Mouse (Mus musculus) thymus, adult 18-20 months (tissue): ENCODE data around the gene Plppr1.

Source experiments
- DNase-seq, 2 experiments: peaks; one replicate each; pipeline ENCODE4 v3.0.0; 2022; ENCODE audit warnings: mixed read lengths in 2 of 2

Gene Plppr1

DNA sequence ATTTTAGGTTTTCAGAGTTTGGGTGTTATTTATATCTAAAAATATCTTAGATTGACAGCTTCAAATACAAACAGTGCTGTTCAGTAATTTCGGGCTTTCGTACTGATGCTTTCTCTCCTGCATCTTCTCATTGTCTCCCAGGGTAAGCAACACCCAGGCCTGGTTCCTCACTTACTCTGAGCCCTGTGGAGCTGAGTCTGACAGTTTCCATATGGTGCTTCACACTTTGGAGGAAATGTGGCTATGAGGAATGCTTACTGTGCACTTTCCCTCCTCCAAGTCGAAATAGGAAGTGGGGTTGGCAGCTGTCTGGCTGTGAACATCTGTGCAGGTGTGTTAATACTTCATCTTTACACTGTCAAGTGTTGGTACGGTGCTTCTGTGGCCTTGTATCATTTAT lies 85.7 kb downstream of the Plppr1 start:
- no peak for DNase-seq

DNA sequence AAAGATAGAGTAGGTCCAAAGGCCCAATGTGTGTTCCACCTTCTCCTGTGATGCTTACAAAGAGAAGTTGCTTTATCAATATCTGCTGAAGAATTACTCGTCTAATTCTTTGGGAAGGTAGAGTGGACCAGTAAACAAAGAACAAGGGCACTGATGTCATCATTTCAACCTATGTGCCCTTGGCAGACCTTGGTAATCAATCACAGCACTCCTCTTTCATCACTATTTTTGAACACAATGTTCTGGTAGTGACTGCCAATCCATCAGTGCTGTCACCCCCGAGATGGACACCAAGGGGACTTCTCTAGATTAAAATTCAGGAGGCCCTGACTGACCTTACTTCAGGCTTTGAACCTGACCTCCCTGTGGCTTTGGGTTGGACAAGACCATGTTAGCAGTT lies 89.7 kb downstream of the Plppr1 start:
- DNase-seq, result no peak

DNA sequence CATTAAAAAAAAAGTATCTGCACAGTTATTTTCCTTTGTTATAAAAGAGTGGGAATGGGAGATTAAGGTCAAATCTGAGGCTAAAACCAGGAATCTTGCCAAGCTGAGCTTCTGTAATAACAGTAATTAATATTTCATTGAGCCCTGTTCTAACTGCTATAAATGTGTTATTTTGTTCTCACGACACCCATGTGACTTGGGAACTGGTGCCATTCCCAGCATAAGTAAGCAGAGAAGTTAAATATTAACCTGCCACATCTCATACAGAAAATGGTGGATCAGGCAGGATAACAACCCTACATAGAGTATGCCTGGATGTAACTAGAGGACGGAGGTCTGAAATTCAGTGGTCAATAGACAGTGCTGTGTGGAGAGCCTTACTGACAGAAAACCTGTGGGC lies 90.2 kb downstream of the Plppr1 start:
- DNase-seq, result no peak

- DNase-seq, result peak in 1 of 2 experiments; percentile 3
These were observed 94.8 kb downstream of the Plppr1 start for GRCm38 (mm10) chr4:49153849-49154248.

DNA sequence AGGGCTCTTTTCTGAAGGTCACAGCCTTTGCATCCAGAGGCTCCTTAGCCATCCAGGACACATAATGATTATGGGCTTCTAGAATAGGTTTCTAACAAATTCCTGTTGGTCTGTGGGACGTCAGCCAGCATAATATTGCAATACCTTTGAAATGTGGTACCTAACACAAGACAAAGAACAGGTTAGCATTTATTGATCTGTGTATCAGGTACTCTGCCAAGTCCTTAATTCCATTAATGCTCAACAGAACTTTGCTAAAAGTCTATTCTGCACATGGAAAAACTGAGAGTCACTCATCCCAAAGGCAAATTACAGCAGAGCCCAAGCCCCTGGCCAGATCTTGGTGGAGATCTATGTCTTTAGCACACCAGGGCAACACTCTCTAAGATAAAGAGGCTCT lies 97.7 kb downstream of the Plppr1 start:
- no peak for DNase-seq

DNA sequence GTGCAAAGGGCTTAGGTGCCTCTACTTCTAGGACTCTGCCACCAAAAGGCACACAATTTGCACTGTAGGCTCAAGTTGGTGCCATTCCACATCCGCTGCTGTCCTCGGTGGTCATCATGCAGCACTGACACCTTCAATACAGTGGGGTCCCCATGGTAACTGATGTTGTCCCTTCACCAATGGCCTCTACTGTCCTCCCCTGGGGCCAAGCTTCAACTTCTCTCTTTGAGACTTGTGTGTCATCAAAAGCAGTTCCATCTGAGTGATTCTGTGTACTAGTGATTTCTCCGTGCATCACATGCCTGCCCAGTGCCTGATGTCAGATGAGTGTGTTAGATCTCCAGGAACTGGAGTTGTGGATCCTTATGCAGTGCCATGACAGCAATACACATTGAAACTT lies 104.2 kb downstream of the Plppr1 start:
- DNase-seq, result no peak

GRCm38 (mm10) chr4:49166391-49166790 lies 107.3 kb downstream of the Plppr1 start:
- DNase-seq, result no peak

DNA sequence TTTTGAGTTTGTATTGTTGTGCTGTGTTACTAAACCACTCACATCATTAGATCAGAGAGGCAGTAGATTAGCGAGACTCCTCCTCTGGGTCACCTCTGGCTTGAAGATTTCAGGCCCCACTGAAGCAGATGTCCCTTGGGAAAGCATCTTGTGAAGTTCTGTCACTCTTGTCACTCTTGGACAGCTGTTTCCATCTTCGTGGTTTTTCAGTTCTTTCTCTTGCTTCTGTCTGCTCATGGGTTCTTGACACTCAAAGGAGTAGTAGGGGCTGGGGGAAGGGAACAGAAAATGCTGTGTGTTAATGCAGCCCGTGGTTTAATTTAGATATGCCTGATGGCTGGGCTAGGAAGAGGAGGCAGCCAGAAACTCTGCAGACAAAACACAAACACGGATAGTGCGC lies 108.0 kb downstream of the Plppr1 start:
- no peak for DNase-seq

DNA sequence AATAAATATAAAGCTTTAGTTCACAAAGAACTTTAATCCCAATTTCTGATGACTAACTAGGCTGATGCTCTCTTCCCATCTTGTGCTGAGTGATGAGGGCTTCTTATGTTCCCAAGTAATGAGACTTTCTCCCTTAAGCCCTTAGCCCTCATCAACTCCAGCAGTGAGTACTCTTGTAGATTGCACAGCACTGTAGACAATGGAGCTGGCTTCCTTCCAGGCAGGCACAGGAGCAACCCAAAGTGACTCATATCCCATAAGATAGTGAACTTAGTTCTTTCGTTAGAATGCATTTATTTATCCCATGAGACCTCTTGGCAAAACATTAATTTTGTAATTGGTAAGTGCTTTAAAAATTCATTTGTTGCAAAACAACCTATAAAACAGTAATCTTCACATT lies 110.4 kb downstream of the Plppr1 start:
- DNase-seq, result no peak

DNA sequence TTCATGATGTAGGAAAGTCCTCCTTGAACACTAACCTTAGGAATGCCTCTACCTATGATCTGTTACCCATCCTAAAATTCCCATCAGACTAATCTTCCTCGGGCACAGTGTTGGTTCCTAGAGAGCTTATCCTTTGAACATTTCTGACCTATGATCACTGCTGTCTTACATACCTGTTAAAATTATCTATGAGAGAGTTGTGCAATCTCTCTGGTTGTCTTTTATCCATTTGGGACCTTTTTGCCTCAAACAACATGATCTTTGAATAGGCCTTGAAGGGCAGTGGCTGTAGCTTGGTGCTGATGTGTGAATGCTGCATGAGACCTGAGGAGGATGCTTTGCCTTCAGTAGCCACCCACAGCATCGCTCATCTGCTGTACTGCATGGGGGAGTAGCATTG lies 119.0 kb downstream of the Plppr1 start:
- no peak for DNase-seq

DNA sequence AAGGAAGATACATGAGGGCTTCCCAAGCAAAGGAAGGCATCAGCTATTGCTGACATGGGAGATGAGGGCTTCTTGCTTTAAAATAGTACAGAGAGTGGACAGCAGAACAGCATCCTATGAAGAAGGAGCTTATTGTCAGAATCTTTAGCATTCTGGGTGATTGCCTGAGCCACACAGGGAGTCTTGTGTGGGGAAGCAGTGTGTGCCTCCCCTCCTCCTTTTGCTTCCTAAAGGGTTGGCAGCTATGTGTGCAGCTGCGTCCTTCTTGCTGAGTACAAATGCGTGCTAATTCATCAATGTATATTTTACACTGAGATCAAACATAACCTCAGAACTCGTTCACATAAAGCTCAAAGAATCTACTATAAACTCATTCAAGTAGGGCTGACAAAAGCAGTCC lies 119.8 kb downstream of the Plppr1 start:
- no peak for DNase-seq

- no peak for DNase-seq
These were observed 120.6 kb downstream of the Plppr1 start for GRCm38 (mm10) chr4:49179471-49180181.

GRCm38 (mm10) chr4:49189991-49190526 lies 131.0 kb downstream of the Plppr1 start:
- DNase-seq, result no peak

GRCm38 (mm10) chr4:49197125-49197747 lies 138.2 kb downstream of the Plppr1 start:
- no peak for DNase-seq

DNA sequence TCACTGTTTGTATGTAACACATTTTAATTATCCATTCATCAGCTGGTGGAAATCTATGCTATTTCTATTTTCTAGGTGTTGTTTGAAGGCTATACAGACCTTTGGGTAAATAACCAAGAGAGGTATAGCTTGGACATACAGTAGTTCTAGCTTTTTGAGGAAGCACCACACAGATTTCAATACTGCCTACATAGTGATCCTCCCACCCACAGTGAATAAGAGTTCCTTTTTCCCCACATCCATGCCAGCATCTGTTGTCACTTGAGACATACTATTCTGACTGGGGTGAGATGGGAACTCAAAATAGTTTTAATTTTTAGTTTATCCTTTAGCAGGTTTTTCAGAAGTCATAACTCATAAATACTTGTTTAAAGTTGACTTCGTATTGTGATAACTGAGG lies 151.4 kb downstream of the Plppr1 start:
- DNase-seq, result no peak

DNA sequence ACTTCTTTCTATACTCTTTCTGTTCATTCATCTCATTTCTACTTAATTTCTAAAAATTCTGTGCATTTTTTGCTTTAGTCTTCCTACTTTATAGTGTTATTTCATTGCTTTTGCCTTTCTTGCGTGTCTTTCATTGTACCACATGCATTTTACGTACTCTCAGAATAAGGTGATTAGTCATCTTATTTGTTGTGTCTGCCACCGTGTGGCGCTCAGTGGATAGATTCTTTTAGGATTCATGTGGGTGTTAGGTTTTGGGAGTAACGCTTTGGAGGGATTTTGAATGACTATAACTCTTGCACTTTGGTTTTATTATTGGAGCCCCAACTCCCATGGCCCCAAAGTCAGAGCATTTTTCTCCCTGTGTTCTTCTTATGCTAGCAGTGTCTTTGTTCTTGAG lies 152.5 kb downstream of the Plppr1 start:
- DNase-seq, result no peak

- DNase-seq, result no peak
These were observed 153.8 kb downstream of the Plppr1 start for GRCm38 (mm10) chr4:49212616-49213544.

DNA sequence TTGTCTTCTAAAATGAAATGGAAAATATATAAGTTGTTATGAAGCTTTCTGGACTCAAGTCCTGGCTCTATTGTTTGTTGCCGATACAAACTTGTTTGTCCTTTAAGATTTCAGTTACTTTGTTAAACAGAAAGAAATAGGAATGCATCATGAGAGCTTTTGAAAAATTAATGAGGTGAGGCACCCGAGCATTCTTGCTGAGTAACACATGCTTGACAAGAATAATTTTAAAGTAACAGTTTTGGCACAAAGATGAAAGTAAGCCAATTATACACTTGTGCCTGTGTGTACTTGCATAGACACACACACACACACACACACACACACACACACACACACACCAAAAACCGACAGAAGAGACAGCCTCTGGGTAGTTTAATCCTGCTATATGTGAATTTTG lies 155.3 kb downstream of the Plppr1 start:
- no peak for DNase-seq

- DNase-seq, result no peak
These were observed 164.4 kb downstream of the Plppr1 start for GRCm38 (mm10) chr4:49223501-49223900.

- no peak for DNase-seq
These were observed 165.9 kb downstream of the Plppr1 start for GRCm38 (mm10) chr4:49225021-49225420.

DNA sequence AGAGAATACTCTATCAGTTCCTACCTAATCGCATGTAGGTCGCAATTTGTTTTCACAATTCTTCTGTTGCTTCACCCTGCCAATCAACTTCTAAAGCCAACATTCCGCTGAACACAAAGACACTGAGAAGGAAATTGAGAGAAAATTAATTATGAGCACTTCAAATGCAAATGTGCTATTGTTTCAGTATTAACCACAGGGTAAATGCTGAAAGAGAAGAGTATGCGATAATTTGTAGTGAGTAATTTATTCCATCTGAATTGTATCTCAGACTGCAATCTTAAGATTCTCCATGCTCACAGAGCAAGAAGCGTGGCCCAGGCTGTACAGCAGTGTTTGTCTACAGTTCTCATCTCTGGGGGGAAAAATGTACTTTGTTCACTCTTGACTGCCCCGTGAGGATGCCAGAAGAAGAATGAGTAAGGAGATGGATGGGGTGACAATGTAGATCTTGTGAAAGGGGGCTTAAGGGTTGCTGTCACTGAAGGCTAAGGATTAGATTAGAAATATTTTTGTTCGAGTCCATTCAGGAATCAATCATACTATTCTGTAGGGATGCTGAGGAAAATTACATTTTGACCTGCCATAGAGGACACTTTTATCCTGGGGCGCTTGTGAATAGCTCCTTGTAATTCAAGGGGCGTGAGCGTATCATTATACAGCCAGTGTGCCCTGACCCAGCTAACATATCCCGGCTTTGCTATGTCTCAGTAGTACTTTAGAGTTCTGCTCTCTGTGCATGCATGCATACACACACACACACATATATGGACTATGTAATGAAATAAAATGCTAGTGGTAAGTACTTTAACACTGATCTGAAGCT lies 173.3 kb downstream of the Plppr1 start:
- no peak for DNase-seq

GRCm38 (mm10) chr4:49233032-49233406 lies 173.9 kb downstream of the Plppr1 start:
- no peak for DNase-seq

GRCm38 (mm10) chr4:49238111-49238510 lies 179.0 kb downstream of the Plppr1 start:
- no peak for DNase-seq
